Mouse (Mus musculus): ENCODE data around the gene Iscu. TPM values are rescaled to one million over a fixed set of nuclear protein-coding genes. Genes with fewer than 3 reads are reported as not detected.

The Iscu gene
- total RNA-seq, 2 experiments from 2014 or later: 344 to 362 TPM

- peak; percentile 17 for DNase-seq
Measured at GRCm38 (mm10) chr5:113788645-113789044, 16.1 kb downstream of the Iscu start.

GRCm38 (mm10) chr5:113789075-113789788 lies 16.7 kb downstream of the Iscu start:
- no peak for DNase-seq

DNA sequence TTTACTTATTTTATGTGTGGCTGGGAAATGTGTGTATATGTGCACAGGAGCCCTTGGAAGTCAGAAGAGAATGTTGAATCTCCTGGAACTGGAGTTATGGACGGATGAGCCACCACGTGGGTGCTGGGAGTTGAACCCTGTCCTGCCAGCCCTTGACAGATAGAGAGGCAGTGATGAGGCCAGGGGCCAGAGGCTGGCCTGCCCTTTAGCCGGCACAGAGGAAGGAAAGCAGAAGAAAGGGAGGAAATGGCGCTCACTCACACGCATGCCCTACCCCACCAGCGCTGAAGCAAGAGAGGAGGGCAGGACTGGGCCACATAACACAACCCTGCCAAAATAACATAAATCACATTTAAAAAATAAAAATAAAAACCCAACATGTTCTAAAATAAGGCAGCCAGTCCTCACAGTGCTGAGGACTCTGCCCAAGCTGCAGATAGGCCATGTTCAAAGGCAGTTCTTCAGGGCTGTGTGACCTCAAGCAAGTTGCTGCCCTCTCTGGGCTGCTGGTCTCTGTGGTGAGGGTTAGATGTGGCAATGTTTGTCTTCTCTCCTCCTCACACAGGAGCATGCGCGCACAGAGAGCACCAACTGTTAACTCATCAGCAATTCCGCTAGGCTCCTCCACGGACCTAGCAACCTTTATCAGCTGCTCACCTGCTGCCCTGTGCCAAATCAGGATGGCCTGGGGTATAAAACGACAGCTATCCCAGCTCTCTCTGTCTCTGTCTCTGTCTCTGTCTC lies 18.1 kb downstream of the Iscu start:
- peak; percentile 22 for DNase-seq

GRCm38 (mm10) chr5:113791197-113792095 lies 18.9 kb downstream of the Iscu start:
- DNase-seq: no peak

DNA sequence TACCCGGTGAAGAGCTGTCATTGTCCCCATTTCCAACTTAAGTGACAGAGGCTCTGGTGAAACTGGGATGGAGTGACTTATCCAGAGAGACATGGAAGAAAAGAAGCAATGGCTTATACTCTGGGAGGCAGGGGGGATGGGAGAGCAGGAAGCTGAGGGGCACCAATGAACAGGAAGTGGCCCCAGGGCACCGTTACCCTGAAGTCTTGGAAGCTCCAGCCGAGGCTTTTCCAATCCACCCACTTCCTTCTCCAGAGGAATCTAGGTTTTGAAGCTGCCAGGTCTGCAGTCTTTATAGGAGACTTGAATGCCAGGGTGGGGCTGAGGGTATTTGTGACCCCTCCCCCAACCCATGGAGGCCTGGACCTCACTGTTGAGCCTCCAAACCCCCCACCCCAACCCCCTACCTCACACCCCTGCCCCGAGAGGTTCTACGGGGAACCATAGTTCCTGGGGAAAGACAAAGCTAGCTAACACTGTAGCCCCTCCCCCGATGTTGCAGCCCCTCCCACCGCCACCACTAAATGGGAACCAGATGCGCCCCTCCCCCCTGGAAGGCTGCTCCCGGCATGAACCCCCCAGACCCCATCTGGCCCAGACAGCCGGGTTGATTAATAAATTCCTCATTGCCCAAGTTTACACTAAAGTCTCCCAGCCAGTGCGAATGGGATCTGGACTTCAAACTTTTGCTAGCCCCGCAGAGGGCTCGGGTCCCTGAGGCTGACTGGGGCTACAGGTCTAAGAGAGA lies 24.0 kb downstream of the Iscu start:
- peak; percentile 23 for DNase-seq

DNA sequence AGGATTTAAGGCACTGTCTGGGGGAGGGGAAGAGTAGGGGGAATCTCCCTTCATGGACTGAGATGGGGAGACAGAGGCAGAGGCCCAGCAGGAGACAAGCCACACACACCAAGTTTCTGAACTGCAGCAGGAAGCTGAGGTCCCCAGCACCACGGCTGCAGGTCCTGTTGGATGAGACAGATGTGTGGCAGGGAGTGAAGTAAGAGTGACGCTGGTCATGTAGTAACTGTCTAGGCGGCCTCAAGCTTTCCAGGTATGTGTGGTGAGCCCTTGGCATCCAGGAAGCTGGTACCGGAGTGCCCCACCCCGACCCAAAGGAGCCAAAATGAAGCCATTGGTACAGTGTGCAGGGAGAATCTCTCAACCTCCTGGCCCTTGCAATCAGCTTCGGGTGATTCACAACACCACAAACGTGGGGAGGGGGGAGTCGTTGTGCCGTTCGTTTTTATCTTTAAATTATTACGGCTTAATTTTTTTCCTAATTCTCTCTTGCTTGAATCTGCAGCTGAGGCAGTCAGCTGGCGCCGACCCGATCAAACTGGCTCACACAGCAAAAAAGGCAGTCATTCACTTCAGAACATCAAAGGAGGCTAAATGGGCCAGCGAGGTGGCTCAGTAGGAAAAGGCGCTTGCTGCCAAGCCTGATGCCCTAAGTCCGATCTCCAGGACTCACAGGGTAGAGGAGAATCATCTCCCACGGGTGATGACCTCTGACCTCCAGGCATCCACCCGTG lies 24.8 kb downstream of the Iscu start:
- no peak for DNase-seq

DNA sequence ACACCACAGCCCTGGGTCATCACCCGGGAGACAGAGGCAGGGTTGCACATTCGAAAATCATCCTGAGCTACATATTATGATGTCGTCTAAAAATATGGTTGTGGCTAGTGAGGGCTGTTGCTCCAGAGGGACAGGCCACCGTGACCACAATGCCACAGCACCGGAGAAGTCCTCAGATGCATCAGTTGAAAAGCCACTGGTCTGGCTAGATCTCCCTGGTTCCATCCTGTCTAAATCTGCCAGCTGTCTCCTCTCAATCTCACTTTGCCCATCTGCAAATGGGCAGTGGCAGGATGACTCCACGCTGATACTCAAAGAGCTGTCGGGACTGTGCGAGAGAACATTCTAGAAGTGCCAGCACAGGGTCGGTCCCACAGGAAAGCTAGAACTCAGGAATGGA lies 26.0 kb downstream of the Iscu start:
- no peak for DNase-seq

GRCm38 (mm10) chr5:113799691-113800090 lies 27.1 kb downstream of the Iscu start:
- DNase-seq: no peak

DNA sequence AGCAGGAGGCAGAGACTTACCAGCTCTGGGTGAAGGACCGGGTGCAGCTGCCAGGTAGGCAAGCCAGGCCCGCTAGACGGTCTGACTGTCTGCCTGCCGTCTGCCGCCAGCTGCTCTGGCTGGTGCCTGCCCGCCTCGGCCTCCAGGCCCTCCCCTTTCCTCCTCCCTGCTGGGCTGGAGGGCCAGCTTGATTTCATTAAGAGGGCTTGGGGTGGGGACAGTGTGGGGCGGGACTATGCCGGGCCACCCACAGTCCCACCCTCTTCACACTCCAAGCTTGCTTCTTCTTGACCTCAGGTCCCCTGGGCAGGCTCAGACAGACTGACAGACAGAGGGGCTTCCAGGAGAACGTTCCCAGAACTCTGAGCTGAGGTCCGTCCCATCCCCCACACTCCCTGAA lies 27.7 kb downstream of the Iscu start, which contains the start of gene Tmem119:
Gene Tmem119, minus strand, starts transcription at position 237 of the 400 bp plus-strand sequence.
- peak; percentile 61 for DNase-seq

- no peak for DNase-seq
Measured at GRCm38 (mm10) chr5:113804395-113804966, 31.9 kb downstream of the Iscu start.

DNA sequence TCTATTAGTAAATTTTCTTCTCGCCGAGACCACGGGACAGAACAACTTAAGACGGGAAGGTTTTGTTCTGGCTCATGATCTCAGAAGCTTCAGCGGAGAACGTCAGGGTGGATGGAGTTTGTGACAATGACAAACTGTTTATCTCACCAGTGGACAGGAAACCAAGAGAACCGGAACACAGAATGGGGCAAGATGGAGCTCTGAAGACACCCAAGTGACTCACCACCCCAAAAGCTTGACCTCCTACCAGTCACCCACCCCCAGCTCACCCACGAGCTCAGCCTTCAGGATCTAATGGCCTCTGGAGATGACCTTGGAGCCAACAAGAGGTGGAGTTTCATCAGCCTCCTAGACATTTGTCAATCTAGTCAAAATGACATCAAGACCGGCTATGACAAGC lies 32.8 kb downstream of the Iscu start:
- DNase-seq: no peak

GRCm38 (mm10) chr5:113806414-113806813 lies 33.9 kb downstream of the Iscu start:
- DNase-seq: no peak

GRCm38 (mm10) chr5:113807712-113808111 lies 35.2 kb downstream of the Iscu start:
- DNase-seq: no peak

DNA sequence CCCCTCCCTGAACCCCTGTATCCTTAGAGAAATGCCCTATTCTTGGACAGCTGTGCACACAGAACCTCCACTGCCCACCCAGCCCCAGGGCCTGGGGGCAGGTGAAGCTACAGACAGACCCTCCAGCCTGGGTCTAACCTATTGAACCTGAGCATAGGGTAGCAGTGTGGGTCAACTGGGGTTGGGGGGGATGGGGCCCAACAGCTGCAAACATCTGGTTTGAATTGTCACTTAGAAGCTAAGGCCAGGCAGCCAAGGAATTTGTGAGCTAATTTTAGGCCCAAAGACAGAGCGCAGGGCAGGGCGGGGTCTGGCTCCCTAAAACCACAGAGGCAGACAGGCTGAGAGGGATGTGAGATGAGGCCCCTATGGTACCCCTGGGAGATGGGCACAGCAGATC lies 35.6 kb downstream of the Iscu start:
- DNase-seq: no peak

DNA sequence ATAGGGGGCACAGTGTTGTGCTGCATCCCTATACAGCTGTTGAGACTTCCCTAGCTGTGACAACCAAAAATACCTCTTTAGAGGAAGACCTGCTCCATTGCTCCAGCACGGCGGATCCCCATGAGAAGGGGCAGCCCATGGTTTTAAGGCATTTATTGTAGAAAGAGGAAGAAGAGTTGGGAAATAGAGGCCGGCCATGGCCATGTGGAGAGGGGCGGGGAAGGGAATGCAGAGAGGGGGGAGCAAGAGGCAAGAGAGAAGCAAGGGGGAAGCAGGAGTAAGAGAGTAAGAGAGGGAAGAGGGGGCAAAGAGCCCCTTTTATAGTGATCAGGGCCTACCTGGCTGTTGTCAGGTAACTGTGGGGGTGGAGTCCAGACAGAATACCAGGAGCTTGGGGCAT lies 37.6 kb downstream of the Iscu start:
- no peak for DNase-seq

DNA sequence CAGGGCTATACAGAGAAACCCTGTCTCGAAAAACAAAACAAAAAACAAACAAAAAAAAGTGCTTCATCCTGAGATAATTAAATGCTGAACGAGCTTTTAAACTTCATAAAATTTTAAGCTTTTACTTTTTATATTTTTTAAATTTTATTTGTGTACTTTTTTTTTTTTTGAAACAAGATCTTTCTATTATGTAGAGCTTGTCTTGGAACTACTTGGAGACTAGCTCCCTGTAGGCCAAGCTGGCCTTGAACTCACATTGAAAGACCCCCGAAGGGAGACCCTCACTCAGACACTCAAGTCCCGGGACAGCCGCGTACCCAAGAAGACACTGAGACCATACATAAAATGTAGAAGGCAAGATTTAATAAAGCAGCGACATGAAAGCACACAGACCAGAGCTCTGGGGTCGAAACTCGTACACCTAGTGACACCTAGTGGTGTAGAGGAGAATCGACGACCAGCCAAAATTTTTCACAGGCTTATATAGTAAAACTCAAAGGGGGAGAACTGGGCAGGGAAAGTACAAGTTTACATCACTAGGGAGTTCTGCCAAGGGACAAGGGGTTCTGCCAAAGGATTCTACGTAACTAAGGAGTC lies 39.4 kb downstream of the Iscu start:
- peak; percentile 35 for DNase-seq

- DNase-seq: no peak
Measured at GRCm38 (mm10) chr5:113812638-113813037, 40.1 kb downstream of the Iscu start.

DNA sequence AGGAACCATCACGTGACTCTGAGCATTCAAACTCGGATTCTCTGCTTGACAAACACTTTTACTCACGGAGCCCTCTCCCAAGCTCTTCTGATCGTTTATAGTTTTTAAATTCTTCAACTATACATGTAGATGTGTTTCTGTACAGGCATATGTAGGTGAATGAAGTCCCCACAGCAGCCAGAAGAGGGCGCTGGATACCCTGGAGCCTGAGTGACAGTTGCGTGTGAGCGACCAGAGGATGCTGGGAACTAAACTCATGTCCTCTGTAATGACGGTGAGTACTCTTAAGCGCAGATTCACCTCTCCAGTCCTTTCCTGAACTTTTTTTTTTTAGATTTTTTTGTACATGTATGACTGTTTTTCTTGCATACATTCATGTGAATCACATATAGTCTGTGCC lies 41.1 kb downstream of the Iscu start:
- no peak for DNase-seq

GRCm38 (mm10) chr5:113814111-113815040 lies 41.8 kb downstream of the Iscu start:
- no peak for DNase-seq

Measured in adrenal gland, postnatal 10 days (tissue).